Mouse (Mus musculus) megakaryocyte, embryonic 14.5 days (primary cell): ENCODE results near the gene Itk.

Experiments
- FLI1 ChIP-seq: IDR thresholded peaks from 2 replicates; pipeline ENCODE4 v1.6.1; 2012; ENCODE audit warnings: low read length, inconsistent platforms, mixed read lengths
- GATA1 ChIP-seq: IDR thresholded peaks from 3 replicates; pipeline ENCODE4 v1.6.1; 2012; ENCODE audit warnings: mixed read lengths, low read length, inconsistent platforms, borderline replicate concordance

- no peak for TF ChIP-seq GATA1
- TF ChIP-seq FLI1: no peak
Measured at GRCm38 (mm10) chr11:46372331-46372953, 16.9 kb downstream of the Itk start.
